Mouse (Mus musculus): ENCODE measurements around the gene Chic1.

- TF ChIP-seq POLR2A (IDR thresholded peaks at IDR 0.05; ENCODE audit: control insufficient read depth, low read depth, low read length) (no peak), CTCF (IDR thresholded peaks at IDR 0.05; ENCODE audit: control insufficient read depth, insufficient read depth, insufficient replicate concordance, low read depth, low read length) (no peak)
Observed at GRCm38 (mm10) chrX:103405021-103405420, 48.7 kb downstream of the Chic1 start.

Measured in testis, adult 2 months (tissue).